Mouse (Mus musculus) heart, postnatal 0 days (tissue): ENCODE results near the gene Bmp2k.
"Not testable (repeated sequence)": the region's sequence is repeated elsewhere in the genome, so short reads cannot be mapped to it uniquely, and the experiment has no call there.

Source experiments
- CTCF ChIP-seq: IDR thresholded peaks from 2 replicates; pipeline ENCODE4 v1.5.1; 2016; ENCODE audit warnings: antibody characterized with exemption, control low read depth, low read depth
- EP300 ChIP-seq: IDR thresholded peaks from 2 replicates; pipeline ENCODE4 v1.6.1; 2016; ENCODE audit warnings: antibody characterized with exemption, low read depth

GRCm38 (mm10) chr5:97028840-97029239 lies 31.4 kb downstream of the Bmp2k start:
- TF ChIP-seq EP300, CTCF: not testable (repeated sequence)
